Mouse (Mus musculus): ENCODE measurements around the gene Ccdc181. TPM values are rescaled to one million over a fixed set of nuclear protein-coding genes. Genes with fewer than 3 reads are reported as not detected.
A peak's percentile ranks its signal among the peaks of the same experiment; 100 is the strongest.

Ccdc181 gene
- total and polyA plus RNA-seq, 2 experiments from 2014 or later: 12.6 to 29.0 TPM

DNA sequence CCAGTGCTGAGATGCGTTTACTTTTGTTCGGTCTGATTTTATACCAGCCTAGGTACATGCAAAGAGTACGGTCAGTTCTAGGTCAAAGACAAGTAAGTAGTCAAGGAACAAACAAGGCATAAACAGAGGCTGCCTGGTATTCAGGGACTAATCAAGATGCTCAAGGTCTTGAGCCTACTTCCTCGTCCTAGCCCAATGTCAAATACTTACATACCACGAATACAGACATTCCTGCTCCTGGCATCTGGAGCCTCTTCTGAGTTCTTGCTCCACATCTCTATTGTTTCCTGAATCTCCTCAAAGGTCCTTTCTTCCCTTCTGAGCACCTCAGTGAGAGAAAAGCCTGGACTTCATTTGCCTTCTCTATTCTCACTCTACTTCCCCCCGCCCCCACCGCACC, 4.4 kb upstream of the Ccdc181 start:
- H3K27ac ChIP-seq (ENCODE audit: low read depth, low read length): no peak overlapping the region
- 0 out of 2 replicates have a peak, but pooled peaks cover 3% of the 10 kb centered on the region for H3K27me3 ChIP-seq (ENCODE audit: insufficient read depth, low read length)
- no peaks in the 10 kb centered on the region for H3K36me3 ChIP-seq (ENCODE audit: insufficient read depth, low read length)
- H3K4me1 ChIP-seq (ENCODE audit: insufficient read depth, low read length): no peaks in the 10 kb centered on the region
- no peak for TF ChIP-seq CTCF (IDR thresholded peaks at IDR 0.05)
- ATAC-seq (ENCODE audit: low FRiP score) (no peak), DNase-seq (ENCODE audit: low spot score) (no peak)
- H3K4me3 ChIP-seq (ENCODE audit: low read depth, low read length): no peak overlapping the region
- no peaks in the 10 kb centered on the region for H3K9me3 ChIP-seq (ENCODE audit: low read length)
- no peak overlapping the region for H3K4me2 ChIP-seq (ENCODE audit: low read depth, low read length, poor library complexity, severe bottlenecking)
- no peak overlapping the region for H3K9ac ChIP-seq (replicated peaks; ENCODE audit: low read length, poor library complexity, severe bottlenecking)
- 88% methylated on average over 7 of the region's 7 CpGs for WGBS

DNA sequence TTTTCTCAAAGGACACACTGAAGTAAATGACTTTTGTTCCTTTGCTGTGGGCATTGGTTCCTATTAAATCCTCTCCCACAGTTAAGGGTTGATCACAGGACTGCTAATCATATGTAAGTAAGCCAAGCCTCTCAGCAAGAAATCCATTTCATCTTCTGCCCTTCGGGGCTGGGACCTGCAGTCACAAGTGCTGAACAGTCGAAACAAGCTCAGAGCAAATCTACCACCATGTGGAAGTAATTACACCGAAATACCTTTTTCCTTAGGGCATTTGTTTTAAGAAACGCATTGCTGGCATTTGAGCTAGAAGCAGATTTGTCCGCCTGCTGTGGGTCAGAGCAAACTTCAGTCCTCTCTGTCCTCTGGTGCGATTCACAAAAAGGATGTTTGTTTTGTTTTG, 1.7 kb upstream of the Ccdc181 start:
- H3K4me2 ChIP-seq (ENCODE audit: low read depth, low read length, poor library complexity, severe bottlenecking): no peak overlapping the region
- H3K36me3 ChIP-seq (ENCODE audit: insufficient read depth, low read length): no peaks in the 10 kb centered on the region
- TF ChIP-seq CTCF (IDR thresholded peaks at IDR 0.05): no peak
- no peaks in the 10 kb centered on the region for H3K4me1 ChIP-seq (ENCODE audit: insufficient read depth, low read length)
- no peak overlapping the region for H3K9ac ChIP-seq (replicated peaks; ENCODE audit: low read length, poor library complexity, severe bottlenecking)
- ATAC-seq (ENCODE audit: low FRiP score) (no peak), DNase-seq (ENCODE audit: low spot score) (peak; percentile 15)
- H3K4me3 ChIP-seq (ENCODE audit: low read depth, low read length): no peak overlapping the region
- H3K27ac ChIP-seq (ENCODE audit: low read depth, low read length): no peak overlapping the region
- WGBS: 73% methylated on average over 6 of the region's 6 CpGs
- no peaks in the 10 kb centered on the region for H3K9me3 ChIP-seq (ENCODE audit: low read length)
- 0 out of 2 replicates have a peak, but pooled peaks cover 3% of the 10 kb centered on the region for H3K27me3 ChIP-seq (ENCODE audit: insufficient read depth, low read length)

DNA sequence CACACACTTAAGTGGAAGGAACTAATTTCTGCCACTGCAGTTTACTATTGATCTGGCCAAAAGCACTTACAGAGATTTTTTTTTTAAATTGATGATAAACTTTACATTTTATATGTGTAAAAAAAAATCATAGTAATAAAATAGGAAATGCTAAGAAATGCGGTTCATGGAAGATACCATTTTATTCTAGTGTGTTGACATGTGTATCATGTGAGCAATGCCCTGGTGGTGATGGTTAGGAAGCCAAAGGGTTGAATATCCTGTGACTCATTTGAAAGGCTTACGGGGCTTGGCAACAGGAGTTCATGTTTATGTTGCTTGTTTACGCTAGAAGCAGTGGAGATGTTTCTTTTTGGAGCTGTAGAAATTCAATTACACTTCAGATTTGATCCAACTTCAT, 1.2 kb downstream of the Ccdc181 start:
- no peak overlapping the region for H3K4me2 ChIP-seq (ENCODE audit: low read depth, low read length, poor library complexity, severe bottlenecking)
- H3K36me3 ChIP-seq (ENCODE audit: insufficient read depth, low read length): peaks cover 5% of the 10 kb centered on the region; the same call in 1 of the 2 replicates
- H3K4me1 ChIP-seq (ENCODE audit: insufficient read depth, low read length): no peaks in the 10 kb centered on the region
- no peak overlapping the region for H3K9ac ChIP-seq (replicated peaks; ENCODE audit: low read length, poor library complexity, severe bottlenecking)
- H3K27ac ChIP-seq (ENCODE audit: low read depth, low read length): no peak overlapping the region
- H3K27me3 ChIP-seq (ENCODE audit: insufficient read depth, low read length): 0 out of 2 replicates have a peak, but pooled peaks cover 3% of the 10 kb centered on the region
- WGBS: 91% methylated on average over 3 of the region's 3 CpGs
- no peak for ATAC-seq (ENCODE audit: low FRiP score)
- no peak overlapping the region for H3K4me3 ChIP-seq (ENCODE audit: low read depth, low read length)
- DNase-seq (ENCODE audit: low spot score): no peak
- TF ChIP-seq CTCF (IDR thresholded peaks at IDR 0.05): no peak
- no peaks in the 10 kb centered on the region for H3K9me3 ChIP-seq (ENCODE audit: low read length)

DNA sequence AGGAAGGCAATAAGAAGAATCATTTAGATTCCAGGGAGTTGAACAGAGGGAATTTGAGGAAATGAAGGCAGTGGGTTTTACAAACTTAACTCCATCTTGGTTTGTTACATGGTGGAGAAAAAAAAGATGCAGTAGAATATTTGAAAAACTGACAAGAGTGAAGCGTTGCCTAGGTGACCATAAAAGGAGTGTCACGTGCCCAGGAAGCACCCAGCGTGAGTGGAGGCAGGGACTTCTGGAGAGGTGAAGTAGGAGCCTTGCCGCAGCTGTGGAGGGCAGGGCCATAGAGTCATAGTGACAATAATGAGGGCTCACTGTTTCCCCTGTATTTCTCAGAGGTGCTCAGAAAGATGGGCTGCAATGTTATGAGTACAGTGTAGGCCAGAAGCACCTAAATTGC, 3.9 kb downstream of the Ccdc181 start:
- DNase-seq (ENCODE audit: low spot score) (no peak), ATAC-seq (ENCODE audit: low FRiP score) (no peak)
- Histone ChIP-seq H3K27ac (ENCODE audit: low read depth, low read length) (no peak overlapping the region), H3K4me2 (ENCODE audit: low read depth, low read length, poor library complexity, severe bottlenecking) (no peak overlapping the region), H3K27me3 (ENCODE audit: insufficient read depth, low read length) (no peaks in the 10 kb centered on the region), H3K4me3 (ENCODE audit: low read depth, low read length) (no peak overlapping the region), H3K4me1 (ENCODE audit: insufficient read depth, low read length) (no peaks in the 10 kb centered on the region), H3K9me3 (ENCODE audit: low read length) (no peaks in the 10 kb centered on the region), H3K9ac (replicated peaks; ENCODE audit: low read length, poor library complexity, severe bottlenecking) (no peak overlapping the region), H3K36me3 (ENCODE audit: insufficient read depth, low read length) (peaks cover 20% of the 10 kb centered on the region; the same call in 1 of the 2 replicates)
- TF ChIP-seq CTCF (IDR thresholded peaks at IDR 0.05): no peak
- WGBS: 74% methylated on average over 4 of the region's 4 CpGs

DNA sequence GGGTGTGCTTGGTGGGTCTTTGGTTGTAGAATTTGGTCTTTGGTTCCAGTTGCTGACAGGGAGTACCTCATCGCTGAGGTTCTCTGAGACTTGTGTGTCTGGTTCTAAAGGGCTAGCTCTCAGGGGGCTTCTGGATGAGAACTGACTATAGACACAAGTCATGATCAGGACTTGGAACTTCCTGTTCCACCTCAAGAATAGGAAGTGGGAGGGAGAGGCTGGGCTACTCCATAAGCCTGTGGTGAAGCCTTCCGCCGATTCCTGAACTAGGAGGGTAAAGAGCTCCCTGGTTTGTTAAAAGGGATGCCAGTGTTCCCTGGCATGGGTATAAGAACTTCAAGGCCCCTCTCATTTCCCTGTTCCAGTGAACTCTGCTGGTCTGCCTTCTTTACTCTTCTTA, 8.6 kb downstream of the Ccdc181 start:
- no peaks in the 10 kb centered on the region for H3K4me1 ChIP-seq (ENCODE audit: insufficient read depth, low read length)
- H3K4me3 ChIP-seq (ENCODE audit: low read depth, low read length): no peak overlapping the region
- no peaks in the 10 kb centered on the region for H3K9me3 ChIP-seq (ENCODE audit: low read length)
- no peak for TF ChIP-seq CTCF (IDR thresholded peaks at IDR 0.05)
- 90% methylated on average over 3 of the region's 3 CpGs for WGBS
- DNase-seq (ENCODE audit: low spot score) (no peak), ATAC-seq (ENCODE audit: low FRiP score) (no peak)
- no peaks in the 10 kb centered on the region for H3K27me3 ChIP-seq (ENCODE audit: insufficient read depth, low read length)
- H3K4me2 ChIP-seq (ENCODE audit: low read depth, low read length, poor library complexity, severe bottlenecking): no peak overlapping the region
- H3K9ac ChIP-seq (replicated peaks; ENCODE audit: low read length, poor library complexity, severe bottlenecking): no peak overlapping the region
- H3K27ac ChIP-seq (ENCODE audit: low read depth, low read length): no peak overlapping the region
- H3K36me3 ChIP-seq (ENCODE audit: insufficient read depth, low read length): peaks cover 27% of the 10 kb centered on the region; the same call in 1 of the 2 replicates

DNA sequence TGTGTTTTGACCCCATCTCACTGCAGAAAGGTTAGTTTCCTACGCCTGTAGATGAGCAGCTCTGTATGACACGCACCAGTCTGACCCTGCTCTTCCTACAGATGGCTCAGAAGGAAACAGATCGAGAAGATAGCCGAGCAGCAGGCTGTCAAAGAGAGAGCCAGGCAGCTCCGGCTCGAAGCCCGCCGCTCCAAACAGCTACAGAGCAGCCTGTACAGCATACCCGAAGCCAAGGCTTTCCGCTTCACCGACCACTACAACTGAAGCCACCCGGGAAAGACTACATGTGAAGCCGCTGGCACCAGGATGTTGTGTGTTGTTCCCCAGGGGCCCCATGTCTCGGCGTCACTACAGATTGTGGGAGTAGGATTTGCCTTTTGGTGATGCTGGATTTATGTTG, 12.0 kb downstream of the Ccdc181 start:
- Histone ChIP-seq H3K9ac (replicated peaks; ENCODE audit: low read length, poor library complexity, severe bottlenecking) (no peak overlapping the region), H3K27ac (ENCODE audit: low read depth, low read length) (no peak overlapping the region), H3K4me3 (ENCODE audit: low read depth, low read length) (no peak overlapping the region), H3K4me2 (ENCODE audit: low read depth, low read length, poor library complexity, severe bottlenecking) (no peak overlapping the region), H3K36me3 (ENCODE audit: insufficient read depth, low read length) (peaks cover 32% of the 10 kb centered on the region; the same call in 1 of the 2 replicates), H3K9me3 (ENCODE audit: low read length) (no peaks in the 10 kb centered on the region), H3K27me3 (ENCODE audit: insufficient read depth, low read length) (no peaks in the 10 kb centered on the region), H3K4me1 (ENCODE audit: insufficient read depth, low read length) (no peaks in the 10 kb centered on the region)
- 57% methylated on average over 15 of the region's 15 CpGs for WGBS
- TF ChIP-seq CTCF (IDR thresholded peaks at IDR 0.05): no peak
- DNase-seq (ENCODE audit: low spot score): peak; percentile 46
- peak; percentile 31; the same call in 1 of the 2 replicates for ATAC-seq (ENCODE audit: low FRiP score)
